Mouse (Mus musculus) forebrain, embryonic 12.5 days (tissue): ENCODE data around the gene Camta1. TPM values are rescaled to one million over a fixed set of nuclear protein-coding genes. Genes with fewer than 3 reads are reported as not detected.

Experiments
- ATAC-seq: fragments of 200-750 bp; cut with Nextera tagmentation; 2 replicates; pipeline ENCODE4 v1.8.0; 2017; ENCODE audit warnings: moderate TSS enrichment; ENCODE audit not compliant: low FRiP score
- H3K27ac ChIP-seq: fragments of 300-500 bp; sonication (generic); 2 replicates; pipeline ENCODE4 v1.5.1; 2016; ENCODE audit warnings: mild to moderate bottlenecking
- H3K27me3 ChIP-seq: fragments of 300-500 bp; sonication (generic); 2 replicates; pipeline ENCODE4 v1.6.1; 2016; ENCODE audit warnings: mild to moderate bottlenecking
- H3K36me3 ChIP-seq: fragments of 300-500 bp; sonication (generic); replicated peaks from 2 replicates; pipeline ENCODE4 v1.6.1; 2016; ENCODE audit warnings: mild to moderate bottlenecking
- H3K4me1 ChIP-seq: fragments of 300-500 bp; sonication (generic); 2 replicates; pipeline ENCODE4 v1.6.1; 2016
- H3K4me2 ChIP-seq: fragments of 300-500 bp; sonication (generic); 2 replicates; pipeline ENCODE4 v1.6.1; 2016; ENCODE audit warnings: mild to moderate bottlenecking, moderate library complexity
- H3K4me3 ChIP-seq: fragments of 300-500 bp; sonication (generic); replicated peaks from 2 replicates; pipeline ENCODE4 v1.5.1; 2016; ENCODE audit warnings: mild to moderate bottlenecking
- H3K9ac ChIP-seq: fragments of 300-500 bp; sonication (generic); 2 replicates; pipeline ENCODE4 v1.6.1; 2016; ENCODE audit warnings: mild to moderate bottlenecking
- H3K9me3 ChIP-seq: fragments of 300-500 bp; sonication (generic); 2 replicates; pipeline ENCODE4 v1.6.1; 2016
- WGBS: fragments of 180-500 bp; shearing (Covaris S2); methylation state at CpG from one replicate; pipeline ENCODE4 v1.1.7; 2016; 5-methylcytosine and 5-hydroxymethylcytosine counted together
- polyA plus RNA-seq: library from polyadenylated mRNA; unstranded; fragments of >200 nt; fragmentation: Nextera tagmentation; extraction: Ambion mirVana; gene quantifications from 2 replicates; pipeline ENCODE4 v1.2.1, GENCODE M21; 2016

Gene Camta1
- polyA plus RNA-seq, 1 experiment from 2014 or later, result 164 TPM

DNA sequence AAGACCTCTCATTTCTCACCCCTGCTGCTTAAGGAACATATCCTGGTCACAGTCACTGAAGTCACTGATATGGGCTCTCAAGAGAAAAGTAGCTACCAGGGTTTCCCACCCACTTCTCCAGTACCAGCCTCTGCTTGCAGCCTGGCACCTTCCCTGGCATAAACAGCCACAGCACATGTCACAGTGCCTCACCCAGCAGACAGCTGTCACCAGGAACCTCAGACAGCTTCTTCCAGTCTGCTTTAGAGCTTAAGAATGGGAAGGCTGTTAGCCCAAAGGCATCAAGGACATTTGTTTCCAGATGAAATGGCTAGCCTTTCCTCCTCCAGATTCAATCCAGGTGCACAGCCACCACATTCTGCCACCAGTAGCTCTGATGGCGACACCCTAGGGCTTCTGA lies 697.4 kb downstream of the Camta1 start:
- Histone ChIP-seq H3K4me1 (peaks cover 9% of the 10 kb centered on the region), H3K27ac (no peak overlapping the region), H3K9ac (no peak overlapping the region), H3K9me3 (no peaks in the 10 kb centered on the region), H3K4me3 (no peak overlapping the region), H3K27me3 (peaks cover 35% of the 10 kb centered on the region), H3K4me2 (no peak overlapping the region), H3K36me3 (no peaks in the 10 kb centered on the region)
- no peak for ATAC-seq
- WGBS, result 69% methylated on average over 1 of the region's 1 CpGs

DNA sequence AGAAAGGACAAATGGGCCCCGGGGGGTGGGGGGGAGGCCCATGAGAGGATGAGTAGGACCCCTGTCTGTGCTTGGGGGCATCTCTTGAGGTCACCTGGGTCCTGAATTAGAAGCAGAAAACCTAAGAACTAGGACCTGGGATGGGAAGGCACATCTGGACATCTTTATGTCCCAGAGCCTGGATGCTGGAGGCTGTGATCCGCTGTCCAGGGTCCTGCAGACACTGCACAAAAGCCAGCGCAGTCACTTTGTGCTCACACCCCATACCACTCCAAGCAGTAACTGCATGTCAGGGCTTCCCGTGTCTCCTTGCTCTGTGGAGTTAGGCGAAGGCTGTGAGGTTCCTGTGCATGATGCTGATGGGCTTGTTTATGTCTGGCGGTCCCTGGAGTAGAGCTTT lies 699.8 kb downstream of the Camta1 start:
- ATAC-seq, result no peak
- 39% methylated on average over 6 of the region's 6 CpGs for WGBS
- peaks cover 9% of the 10 kb centered on the region for H3K4me1 ChIP-seq
- peaks cover 30% of the 10 kb centered on the region for H3K27me3 ChIP-seq
- no peak overlapping the region for H3K9ac ChIP-seq
- H3K4me3 ChIP-seq, result no peak overlapping the region
- H3K9me3 ChIP-seq, result no peaks in the 10 kb centered on the region
- no peak overlapping the region for H3K4me2 ChIP-seq
- no peaks in the 10 kb centered on the region for H3K36me3 ChIP-seq
- no peak overlapping the region for H3K27ac ChIP-seq

DNA sequence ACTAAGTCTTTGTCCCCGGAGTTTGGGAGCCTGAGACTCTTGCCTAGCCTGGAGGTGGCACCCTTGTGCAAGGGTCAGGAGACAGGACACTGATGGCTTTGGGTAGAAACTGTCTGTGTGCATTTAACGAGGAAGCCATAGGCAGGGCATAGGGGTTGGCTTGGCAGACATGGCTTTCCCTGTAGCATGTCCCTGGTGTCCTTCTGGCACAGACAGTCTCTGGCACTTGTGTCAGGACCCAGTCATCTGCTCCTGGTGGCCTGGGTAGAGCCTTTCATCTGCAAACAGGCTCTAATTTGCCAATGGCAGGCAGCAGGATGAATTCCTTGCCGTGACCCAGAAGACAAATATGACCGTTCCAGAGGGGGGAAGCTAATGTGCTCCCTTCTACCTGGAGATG lies 700.7 kb downstream of the Camta1 start:
- H3K27ac ChIP-seq, result no peak overlapping the region
- 67% methylated on average over 4 of the region's 4 CpGs for WGBS

DNA sequence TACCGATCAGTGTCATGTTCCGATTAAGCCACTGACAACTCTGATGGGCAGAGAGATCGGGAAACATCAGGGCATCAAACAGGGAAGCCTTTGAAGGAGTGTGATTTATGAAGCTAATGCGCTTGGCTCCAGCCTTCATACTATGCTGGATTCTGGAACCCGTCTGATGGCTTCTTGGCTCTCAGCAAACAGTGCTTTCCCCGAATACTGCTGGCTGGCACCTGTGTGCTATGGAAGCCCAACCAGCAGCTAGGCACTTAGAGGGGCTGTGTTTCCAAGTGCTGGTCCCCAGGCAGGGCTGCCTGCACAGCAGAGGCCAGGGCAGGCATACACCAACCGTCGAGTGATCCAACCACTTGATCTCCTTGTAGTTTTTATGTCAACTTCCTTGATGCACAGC lies 701.2 kb downstream of the Camta1 start:
- H3K27me3 ChIP-seq, result peaks cover 27% of the 10 kb centered on the region
- H3K4me1 ChIP-seq, result peaks cover 2% of the 10 kb centered on the region
- H3K27ac ChIP-seq, result no peak overlapping the region
- no peaks in the 10 kb centered on the region for H3K9me3 ChIP-seq
- no peak overlapping the region for H3K4me2 ChIP-seq
- 81% methylated on average over 8 of the region's 8 CpGs for WGBS
- no peak overlapping the region for H3K4me3 ChIP-seq
- H3K9ac ChIP-seq, result no peak overlapping the region
- ATAC-seq, result no peak
- no peaks in the 10 kb centered on the region for H3K36me3 ChIP-seq

More for the DNA sequence above, 700.7 kb downstream of the Camta1 start:
- Histone ChIP-seq H3K9me3 (no peaks in the 10 kb centered on the region), H3K36me3 (no peaks in the 10 kb centered on the region), H3K27me3 (peaks cover 31% of the 10 kb centered on the region), H3K4me1 (peaks cover 7% of the 10 kb centered on the region), H3K4me3 (no peak overlapping the region), H3K4me2 (no peak overlapping the region), H3K9ac (no peak overlapping the region)
- ATAC-seq, result no peak

DNA sequence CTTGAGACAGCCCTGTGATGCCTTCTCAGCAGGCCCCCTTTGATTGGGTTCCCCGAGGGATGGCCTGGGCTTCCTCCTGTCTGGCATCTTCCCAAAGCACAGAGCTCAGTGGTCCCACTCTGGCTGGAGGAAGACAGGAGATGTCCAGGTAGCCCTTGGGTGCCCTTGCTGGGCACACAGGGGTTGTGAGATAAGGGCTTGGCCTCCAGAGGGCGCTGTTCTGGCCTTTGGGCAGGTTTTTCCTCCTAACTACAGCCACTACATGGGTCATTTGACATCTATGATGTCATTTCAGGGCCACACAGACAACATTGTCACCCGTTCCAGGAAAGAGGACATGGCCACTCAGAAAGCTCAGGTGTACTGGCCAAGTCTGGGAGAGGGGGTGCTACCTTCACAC lies 703.4 kb downstream of the Camta1 start:
- H3K36me3 ChIP-seq, result no peaks in the 10 kb centered on the region
- H3K27ac ChIP-seq, result no peak overlapping the region
- peaks cover 23% of the 10 kb centered on the region for H3K27me3 ChIP-seq
- no peak overlapping the region for H3K9ac ChIP-seq
- no peak for ATAC-seq
- H3K4me3 ChIP-seq, result no peak overlapping the region
- no peaks in the 10 kb centered on the region for H3K9me3 ChIP-seq
- peaks cover 16% of the 10 kb centered on the region for H3K4me1 ChIP-seq
- WGBS, result 52% methylated on average over 3 of the region's 3 CpGs
- no peak overlapping the region for H3K4me2 ChIP-seq

DNA sequence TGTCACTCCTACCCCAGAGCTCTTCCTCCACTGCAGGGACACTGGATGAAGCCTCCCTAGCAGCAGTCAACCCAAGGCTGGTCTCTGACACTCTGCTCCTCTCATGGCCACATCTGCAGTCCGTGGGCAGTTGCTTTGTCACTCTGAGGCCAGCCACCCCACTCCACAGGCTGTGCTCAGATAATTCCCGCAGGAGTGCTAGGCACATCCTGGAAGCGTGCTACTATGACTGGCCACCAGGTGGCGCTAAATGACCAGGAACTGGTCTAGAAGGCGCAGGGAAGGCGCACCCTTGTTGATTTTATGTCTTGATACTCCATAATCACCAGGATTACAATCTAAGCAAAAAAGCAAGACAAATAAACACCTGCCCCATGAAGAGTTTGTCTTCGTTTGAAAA lies 704.8 kb downstream of the Camta1 start:
- peaks cover 25% of the 10 kb centered on the region for H3K4me1 ChIP-seq
- peak; percentile 75 for ATAC-seq
- no peak overlapping the region for H3K4me3 ChIP-seq
- no peak overlapping the region for H3K27ac ChIP-seq
- H3K9ac ChIP-seq, result no peak overlapping the region
- H3K27me3 ChIP-seq, result peaks cover 23% of the 10 kb centered on the region
- WGBS, result 3% methylated on average over 7 of the region's 7 CpGs
- no peak overlapping the region for H3K4me2 ChIP-seq
- no peaks in the 10 kb centered on the region for H3K9me3 ChIP-seq
- no peaks in the 10 kb centered on the region for H3K36me3 ChIP-seq

DNA sequence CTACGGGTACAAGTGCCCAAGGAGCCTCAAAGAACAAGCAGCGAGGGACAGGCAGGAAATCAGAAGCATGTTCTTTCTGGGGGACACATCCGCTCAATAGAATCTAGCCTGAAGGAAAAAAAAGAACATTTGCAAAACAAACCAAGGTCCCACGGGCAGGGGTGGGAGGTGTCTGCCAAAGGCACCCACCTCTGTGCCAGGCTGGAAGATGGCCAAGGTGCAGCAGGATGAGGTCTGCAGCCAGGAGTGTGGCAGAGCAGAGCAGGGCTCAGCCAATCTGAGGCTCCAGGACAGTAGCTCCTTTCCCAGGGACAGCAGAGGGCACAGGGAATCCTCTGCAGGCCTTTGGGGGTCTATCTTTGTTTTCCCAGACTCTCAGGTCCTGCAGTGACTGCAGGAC lies 706.1 kb downstream of the Camta1 start:
- no peak for ATAC-seq
- no peak overlapping the region for H3K9ac ChIP-seq
- H3K4me3 ChIP-seq, result no peak overlapping the region
- H3K4me1 ChIP-seq, result peaks cover 37% of the 10 kb centered on the region
- WGBS, result 76% methylated on average over 4 of the region's 4 CpGs
- H3K36me3 ChIP-seq, result no peaks in the 10 kb centered on the region
- peaks cover 13% of the 10 kb centered on the region for H3K27me3 ChIP-seq
- H3K9me3 ChIP-seq, result no peaks in the 10 kb centered on the region
- no peak overlapping the region for H3K4me2 ChIP-seq
- H3K27ac ChIP-seq, result no peak overlapping the region

DNA sequence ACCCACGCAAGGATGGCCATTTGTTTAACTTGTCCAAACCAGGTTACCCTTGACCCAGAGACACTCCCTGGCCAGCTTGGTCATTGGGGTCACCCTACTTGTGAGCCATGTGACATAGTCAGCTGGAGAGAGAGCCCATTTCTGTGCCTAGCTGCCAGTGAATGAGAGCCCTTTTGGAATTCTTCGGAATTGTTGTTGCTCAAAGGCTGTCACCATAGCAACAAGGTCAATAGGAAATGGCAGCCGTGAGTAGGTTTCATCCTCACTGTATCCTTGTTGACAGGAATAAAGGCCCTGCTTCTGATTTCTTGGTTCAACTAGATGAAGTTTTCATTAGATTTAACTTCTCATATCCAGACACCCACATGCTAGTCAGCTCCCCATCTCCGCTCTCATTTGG lies 707.4 kb downstream of the Camta1 start:
- no peak overlapping the region for H3K4me2 ChIP-seq
- H3K27me3 ChIP-seq, result peaks cover 5% of the 10 kb centered on the region
- peaks cover 41% of the 10 kb centered on the region for H3K4me1 ChIP-seq
- 37% methylated on average over 4 of the region's 4 CpGs for WGBS
- ATAC-seq, result no peak
- H3K9ac ChIP-seq, result no peak overlapping the region
- H3K9me3 ChIP-seq, result no peaks in the 10 kb centered on the region
- H3K36me3 ChIP-seq, result no peaks in the 10 kb centered on the region
- no peak overlapping the region for H3K27ac ChIP-seq
- no peak overlapping the region for H3K4me3 ChIP-seq

DNA sequence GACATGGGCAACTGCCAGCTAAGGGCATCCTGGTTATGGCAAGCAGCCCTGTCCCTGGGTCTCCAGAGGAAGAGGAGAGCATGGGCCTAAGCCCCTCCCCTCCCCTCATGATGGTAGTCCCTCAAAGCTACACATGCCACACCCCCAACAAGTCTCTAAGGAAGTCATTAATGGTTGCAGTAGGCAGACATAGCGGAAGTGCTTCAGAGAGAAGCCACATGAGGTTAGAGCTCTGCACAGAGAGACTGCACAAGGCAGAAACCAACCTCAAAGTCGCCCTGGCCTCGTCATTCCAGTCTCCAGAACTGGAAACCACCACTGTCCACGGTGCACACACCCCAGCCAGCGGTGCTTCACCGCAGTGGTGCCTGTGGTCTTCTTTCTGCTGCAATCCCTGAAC lies 709.7 kb downstream of the Camta1 start:
- Histone ChIP-seq H3K27ac (peak overlapping the region; percentile 59; the same call in 1 of the 2 replicates), H3K4me2 (no peak overlapping the region), H3K9ac (no peak overlapping the region), H3K9me3 (no peaks in the 10 kb centered on the region), H3K27me3 (peaks cover 5% of the 10 kb centered on the region), H3K36me3 (no peaks in the 10 kb centered on the region), H3K4me1 (peaks cover 47% of the 10 kb centered on the region), H3K4me3 (no peak overlapping the region)
- 83% methylated on average over 6 of the region's 6 CpGs for WGBS
- ATAC-seq, result no peak

DNA sequence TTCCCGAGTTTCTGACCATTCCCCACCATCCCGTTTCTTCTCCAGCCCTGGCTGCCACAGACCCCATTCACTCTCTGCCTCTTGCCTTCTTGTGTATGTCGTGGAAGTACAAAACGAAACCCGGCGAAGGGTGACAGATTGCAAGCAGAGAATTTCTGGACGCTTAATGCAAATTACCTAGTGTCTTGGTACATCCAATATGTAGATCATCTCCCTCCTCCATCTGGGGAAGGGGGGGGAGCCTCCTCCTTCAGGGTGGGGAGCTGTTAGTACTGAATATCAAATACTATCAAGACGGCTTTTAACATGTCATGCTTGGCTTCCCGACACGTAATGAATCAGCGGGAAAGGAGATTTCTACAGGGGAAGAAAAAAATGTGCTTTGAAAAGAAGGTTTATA lies 710.8 kb downstream of the Camta1 start:
- no peak for ATAC-seq
- no peaks in the 10 kb centered on the region for H3K9me3 ChIP-seq
- peaks cover 55% of the 10 kb centered on the region for H3K4me1 ChIP-seq
- 66% methylated on average over 11 of the region's 11 CpGs for WGBS
- no peak overlapping the region for H3K4me2 ChIP-seq
- peak overlapping the region; percentile 59 for H3K27ac ChIP-seq
- no peaks in the 10 kb centered on the region for H3K36me3 ChIP-seq
- H3K27me3 ChIP-seq, result no peaks in the 10 kb centered on the region; the same call in 1 of the 2 replicates
- no peak overlapping the region for H3K9ac ChIP-seq
- no peak overlapping the region for H3K4me3 ChIP-seq

DNA sequence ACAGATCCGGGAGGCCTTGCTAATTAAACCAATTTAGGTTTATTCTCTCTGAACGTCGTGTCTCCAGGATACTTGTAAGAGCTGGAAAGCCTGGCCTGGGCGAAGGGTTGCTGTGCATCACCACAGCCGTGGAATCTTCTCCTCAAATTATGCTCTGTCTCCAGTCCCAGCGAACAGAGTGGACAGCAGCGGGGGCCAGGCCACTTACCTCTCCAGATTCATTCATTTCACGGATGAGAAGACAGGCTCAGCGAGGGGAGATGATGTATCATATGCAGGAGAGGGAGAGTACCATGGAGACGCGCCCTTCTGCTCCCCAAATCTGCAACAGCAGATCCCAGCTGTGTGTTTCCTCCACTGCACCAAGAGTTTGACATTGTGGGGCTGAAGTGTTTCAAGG lies 711.6 kb downstream of the Camta1 start:
- WGBS, result 74% methylated on average over 11 of the region's 11 CpGs
- H3K27ac ChIP-seq, result no peak overlapping the region

DNA sequence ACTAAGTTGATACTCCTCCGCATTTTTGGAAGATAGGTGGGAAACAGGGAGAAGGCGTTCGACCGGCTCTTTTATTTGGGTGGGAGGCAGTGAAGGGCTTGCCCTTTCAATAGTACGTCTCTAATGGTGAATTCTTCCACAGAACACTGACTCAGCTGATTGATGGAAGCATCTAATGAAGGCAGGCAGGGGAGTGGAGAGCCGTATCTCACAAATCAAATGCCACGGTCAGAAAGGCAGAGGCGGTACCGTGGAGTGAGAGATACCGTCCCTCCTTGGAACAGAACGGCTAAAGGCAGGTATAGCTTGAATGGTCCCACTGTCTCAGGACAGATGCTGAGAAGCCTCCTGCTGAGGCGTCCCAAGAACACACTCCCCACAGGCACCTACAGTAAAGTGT lies 714.1 kb downstream of the Camta1 start:
- no peak for ATAC-seq
- no peak overlapping the region for H3K4me2 ChIP-seq
- 14% methylated on average over 12 of the region's 12 CpGs for whole genome bisulfite sequencing
- peak overlapping the region; percentile 33; the same call in 1 of the 2 replicates for H3K9ac ChIP-seq
- peaks cover 14% of the 10 kb centered on the region; the same call in 1 of the 2 replicates for H3K9me3 ChIP-seq
- H3K27ac ChIP-seq, result no peak overlapping the region
- H3K36me3 ChIP-seq, result no peaks in the 10 kb centered on the region
- no peaks in the 10 kb centered on the region; the same call in 1 of the 2 replicates for H3K27me3 ChIP-seq
- no peak overlapping the region for H3K4me3 ChIP-seq
- H3K4me1 ChIP-seq, result peaks cover 35% of the 10 kb centered on the region

More for the DNA sequence above, 711.6 kb downstream of the Camta1 start:
- peaks cover 55% of the 10 kb centered on the region for H3K4me1 ChIP-seq
- H3K36me3 ChIP-seq, result no peaks in the 10 kb centered on the region
- H3K9ac ChIP-seq, result no peak overlapping the region
- no peak overlapping the region for H3K4me2 ChIP-seq
- H3K9me3 ChIP-seq, result no peaks in the 10 kb centered on the region
- H3K27me3 ChIP-seq, result no peaks in the 10 kb centered on the region; the same call in 1 of the 2 replicates
- ATAC-seq, result no peak
- H3K4me3 ChIP-seq, result no peak overlapping the region

DNA sequence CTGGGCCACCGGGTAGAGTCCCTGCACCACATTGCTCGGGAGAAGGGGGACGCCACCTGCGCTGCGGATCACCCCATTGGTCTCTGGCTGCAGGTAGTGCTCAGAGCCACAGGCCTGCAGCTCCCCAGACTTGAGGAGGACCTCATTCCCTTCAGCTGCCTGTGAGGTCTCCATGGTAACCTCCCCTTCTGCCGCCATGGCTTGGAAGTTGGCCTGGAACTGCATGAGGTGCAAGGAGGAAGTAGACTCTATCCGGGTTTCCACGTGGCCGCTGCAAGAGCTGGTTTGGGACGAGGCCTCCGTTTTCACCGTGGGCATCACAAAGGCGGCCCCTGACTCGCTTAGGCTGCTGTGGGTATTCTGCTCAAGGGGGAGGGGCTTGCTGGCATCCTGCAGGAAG lies 717.6 kb downstream of the Camta1 start:
- H3K27ac ChIP-seq, result no peak overlapping the region
- WGBS, result 87% methylated on average over 14 of the region's 14 CpGs
- no peak for ATAC-seq

More for the DNA sequence above, 717.6 kb downstream of the Camta1 start:
- H3K4me2 ChIP-seq, result no peak overlapping the region
- H3K4me1 ChIP-seq, result peaks cover 40% of the 10 kb centered on the region
- H3K27me3 ChIP-seq, result no peaks in the 10 kb centered on the region; the same call in 1 of the 2 replicates
- no peak overlapping the region for H3K4me3 ChIP-seq
- H3K36me3 ChIP-seq, result no peaks in the 10 kb centered on the region
- H3K9me3 ChIP-seq, result peaks cover 14% of the 10 kb centered on the region; the same call in 1 of the 2 replicates
- H3K9ac ChIP-seq, result no peak overlapping the region
